Mouse (Mus musculus) kidney, adult 2 months (tissue): ENCODE results near the gene Qrich2.

ENCODE experiments used
- CTCF ChIP-seq: fragments of 200-500 bp; conservative IDR thresholded peaks from 2 replicates; pipeline ENCODE4 v1.5.1; 2011; ENCODE audit warnings: low read depth, mild to moderate bottlenecking, control low read depth, low read length, moderate library complexity, mixed read lengths; ENCODE audit not compliant: insufficient read depth, insufficient read length
- POLR2A ChIP-seq: fragments of 200-500 bp; IDR thresholded peaks from one replicate; pipeline ENCODE4 v1.6.1; 2011; ENCODE audit warnings: low read depth, low read length, control low read depth

GRCm38 (mm10) chr11:116513531-116514038 is 47.5 kb upstream of the Qrich2 start:
- TF ChIP-seq CTCF: no peak
- TF ChIP-seq POLR2A: no peak
